Mouse (Mus musculus) megakaryocyte, adult 5-6 weeks (primary cell): ENCODE data around the gene Ntan1. TPM values are rescaled to one million over a fixed set of nuclear protein-coding genes. Genes with fewer than 3 reads are reported as not detected.
"Not testable (repeated sequence)": the region's sequence is repeated elsewhere in the genome, so short reads cannot be mapped to it uniquely, and the experiment has no call there.

ENCODE experiments used
- ATAC-seq: 2 replicates; pipeline ENCODE4 v1.8.0; 2016; ENCODE audit warnings: mild to moderate bottlenecking, inconsistent platforms; ENCODE audit not compliant: poor library complexity, severe bottlenecking
- total RNA-seq, 2 experiments: library from RNA; stranded (forward) in 1 of 2; stranded (reverse) in 1 of 2; fragments of 153-499, 151-499 nt in 1 of 2; fragments of 221-1000, 200-1000 nt in 1 of 2; gene quantifications; 2 replicates each; pipeline versions ENCODE4 v1.2.3 to v1.2.4; 2015 to 2017

The Ntan1 gene
- total RNA-seq, 2 experiments from 2014 or later = 80.9 to 93.7 TPM

DNA sequence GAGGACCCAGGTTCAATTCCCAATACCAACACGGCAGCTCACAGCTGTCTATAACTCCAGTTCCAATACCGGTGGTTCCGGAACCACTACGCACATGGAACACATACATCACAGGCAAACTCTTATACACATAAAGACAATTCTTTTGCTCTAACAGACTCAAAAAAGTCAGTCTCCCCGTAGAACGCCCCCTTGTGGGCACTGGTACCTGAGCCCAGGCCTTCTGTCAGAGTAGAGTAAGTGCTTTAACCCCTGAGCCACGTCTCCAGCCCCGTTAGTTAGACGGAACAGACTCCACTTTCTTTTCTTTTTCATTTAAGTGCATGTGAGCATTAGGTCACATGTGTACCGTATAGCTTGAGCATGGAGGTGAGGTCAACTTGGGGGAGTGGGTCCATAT is 11.8 kb downstream of the Ntan1 start:
- no peak for ATAC-seq

- ATAC-seq = no peak
These were observed 13.0 kb downstream of the Ntan1 start for GRCm38 (mm10) chr16:13831606-13832005.

DNA sequence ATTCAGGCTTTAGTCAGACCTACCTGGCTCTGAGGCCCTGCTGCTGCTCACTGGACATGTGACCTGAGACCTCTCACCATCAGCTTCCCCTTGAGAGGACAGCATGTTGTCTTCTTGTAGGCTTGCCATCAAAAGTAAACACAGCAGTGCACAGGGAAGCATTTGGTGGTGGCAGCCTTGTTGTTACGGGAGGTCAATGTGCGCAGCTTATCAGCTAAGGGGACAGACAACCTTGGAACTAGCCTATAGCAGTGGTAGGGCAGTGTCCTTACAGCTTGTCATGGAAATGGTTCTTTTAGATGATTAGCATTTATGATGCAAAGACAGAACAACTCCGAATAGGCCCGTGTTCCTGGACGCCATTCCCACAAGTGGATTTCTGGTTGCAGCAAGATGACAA is 15.7 kb downstream of the Ntan1 start:
- ATAC-seq = no peak

- no peak for ATAC-seq
These were observed 21.4 kb downstream of the Ntan1 start for GRCm38 (mm10) chr16:13840056-13840455.

GRCm38 (mm10) chr16:13840956-13841355 is 22.3 kb downstream of the Ntan1 start:
- ATAC-seq = no peak

GRCm38 (mm10) chr16:13845031-13845430 is 26.4 kb downstream of the Ntan1 start:
- no peak for ATAC-seq

GRCm38 (mm10) chr16:13846675-13847074 is 28.0 kb downstream of the Ntan1 start:
- no peak for ATAC-seq

- peak; percentile 43; the same call in 1 of the 2 replicates for ATAC-seq
These were observed 29.7 kb downstream of the Ntan1 start for GRCm38 (mm10) chr16:13848310-13848709.

GRCm38 (mm10) chr16:13851446-13851845 is 32.8 kb downstream of the Ntan1 start:
- no peak for ATAC-seq

- no peak for ATAC-seq
These were observed 35.2 kb downstream of the Ntan1 start for GRCm38 (mm10) chr16:13853886-13854285.

GRCm38 (mm10) chr16:13866076-13866475 is 47.4 kb downstream of the Ntan1 start:
- ATAC-seq = no peak

GRCm38 (mm10) chr16:13866616-13867015 is 48.0 kb downstream of the Ntan1 start:
- ATAC-seq = no peak

GRCm38 (mm10) chr16:13867406-13867805 is 48.8 kb downstream of the Ntan1 start:
- ATAC-seq = not testable (repeated sequence)

- no peak for ATAC-seq
These were observed 49.4 kb downstream of the Ntan1 start for GRCm38 (mm10) chr16:13867910-13868514.

GRCm38 (mm10) chr16:13875483-13875882 is 56.8 kb downstream of the Ntan1 start:
- no peak for ATAC-seq

DNA sequence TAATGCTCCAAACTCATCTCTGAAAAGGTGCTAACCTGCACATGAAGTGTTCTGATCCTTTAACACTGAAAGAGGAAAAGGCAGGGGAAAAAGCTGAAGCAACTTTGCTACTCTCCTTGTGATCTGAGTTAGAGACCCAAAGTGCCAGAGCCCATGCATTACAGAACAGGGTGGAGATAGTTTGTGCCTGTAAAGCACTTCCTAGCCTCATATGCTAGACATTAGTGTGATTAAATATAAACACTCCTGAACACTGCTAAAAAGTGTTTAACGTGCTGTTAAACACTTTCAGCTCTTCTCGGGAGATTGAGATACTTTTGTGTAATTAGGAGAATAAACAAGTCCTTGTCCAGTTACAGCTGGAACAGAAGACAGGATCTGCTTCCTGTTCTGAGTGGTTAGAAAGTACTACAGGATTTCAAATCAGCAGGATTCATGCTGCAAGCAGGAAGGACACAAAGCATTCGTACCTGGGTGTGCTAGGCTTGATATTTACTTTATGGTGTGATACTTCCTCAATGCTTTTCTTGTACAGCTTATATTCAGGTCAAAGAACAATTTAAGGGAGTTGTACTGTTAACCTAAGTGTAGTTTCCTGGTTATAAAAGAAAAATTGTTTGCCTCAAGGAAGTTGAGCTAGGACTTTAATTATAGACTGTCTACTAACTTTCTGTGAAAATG is 64.6 kb downstream of the Ntan1 start:
- no peak for ATAC-seq

Other genes with a start within 250 kb of the Ntan1 start
- 6.5 and 8.6 TPM in 2 replicates for gene Parn, start 150.7 kb upstream of the Ntan1 start, total RNA-seq (2015)
- 21.1 and 21.2 TPM in 2 replicates for gene Parn, start 150.7 kb upstream of the Ntan1 start, total RNA-seq (2017)
- gene Bfar, start 147.0 kb upstream of the Ntan1 start, total RNA-seq (2015) = 31.8 and 37.7 TPM in 2 replicates
- gene Bfar, start 147.0 kb upstream of the Ntan1 start, total RNA-seq (2017) = 40.0 and 45.2 TPM in 2 replicates
- 13.9 and 14.6 TPM in 2 replicates for gene 3110001I22Rik, start 146.9 kb upstream of the Ntan1 start, total RNA-seq (2015)
- 15.5 and 18.5 TPM in 2 replicates for gene 3110001I22Rik, start 146.9 kb upstream of the Ntan1 start, total RNA-seq (2017)
- gene Pla2g10, start 87.9 kb upstream of the Ntan1 start, total RNA-seq (2015) = not detected in 2 replicates
- not detected in 2 replicates for gene Pla2g10, start 87.9 kb upstream of the Ntan1 start, total RNA-seq (2017)
- gene Rrn3, start 38.1 kb upstream of the Ntan1 start, total RNA-seq (2015) = 14.5 and 16.3 TPM in 2 replicates
- gene Rrn3, start 38.1 kb upstream of the Ntan1 start, total RNA-seq (2017) = 24.6 and 26.3 TPM in 2 replicates
- gene Pdxdc1, start 84.3 kb downstream of the Ntan1 start, total RNA-seq (2015) = 38.3 and 46.8 TPM in 2 replicates
- gene Pdxdc1, start 84.3 kb downstream of the Ntan1 start, total RNA-seq (2017) = 44.7 and 56.9 TPM in 2 replicates
- gene Mpv17l, start 84.3 kb downstream of the Ntan1 start, total RNA-seq (2015) = 0.87 and 1.7 TPM in 2 replicates
- gene Mpv17l, start 84.3 kb downstream of the Ntan1 start, total RNA-seq (2017) = 0.12 and 0.37 TPM in 2 replicates
- not detected in 2 replicates for gene 2900011O08Rik, start 167.8 kb downstream of the Ntan1 start, total RNA-seq (2015)
- gene 2900011O08Rik, start 167.8 kb downstream of the Ntan1 start, total RNA-seq (2017) = not detected in 2 replicates
- gene Ifitm7, start 168.0 kb downstream of the Ntan1 start, total RNA-seq (2015) = not detected in 2 replicates
- 0.22 TPM in 1 of 2 replicates, not detected in the other for gene Ifitm7, start 168.0 kb downstream of the Ntan1 start, total RNA-seq (2017)